Mouse (Mus musculus) kidney, postnatal 10 days (tissue): ENCODE results near the gene Sfxn1.

Experiments used
- DNase-seq: peaks from one replicate; pipeline ENCODE4 v3.0.0; 2021; ENCODE audit warnings: mixed read lengths

Gene Sfxn1

DNA sequence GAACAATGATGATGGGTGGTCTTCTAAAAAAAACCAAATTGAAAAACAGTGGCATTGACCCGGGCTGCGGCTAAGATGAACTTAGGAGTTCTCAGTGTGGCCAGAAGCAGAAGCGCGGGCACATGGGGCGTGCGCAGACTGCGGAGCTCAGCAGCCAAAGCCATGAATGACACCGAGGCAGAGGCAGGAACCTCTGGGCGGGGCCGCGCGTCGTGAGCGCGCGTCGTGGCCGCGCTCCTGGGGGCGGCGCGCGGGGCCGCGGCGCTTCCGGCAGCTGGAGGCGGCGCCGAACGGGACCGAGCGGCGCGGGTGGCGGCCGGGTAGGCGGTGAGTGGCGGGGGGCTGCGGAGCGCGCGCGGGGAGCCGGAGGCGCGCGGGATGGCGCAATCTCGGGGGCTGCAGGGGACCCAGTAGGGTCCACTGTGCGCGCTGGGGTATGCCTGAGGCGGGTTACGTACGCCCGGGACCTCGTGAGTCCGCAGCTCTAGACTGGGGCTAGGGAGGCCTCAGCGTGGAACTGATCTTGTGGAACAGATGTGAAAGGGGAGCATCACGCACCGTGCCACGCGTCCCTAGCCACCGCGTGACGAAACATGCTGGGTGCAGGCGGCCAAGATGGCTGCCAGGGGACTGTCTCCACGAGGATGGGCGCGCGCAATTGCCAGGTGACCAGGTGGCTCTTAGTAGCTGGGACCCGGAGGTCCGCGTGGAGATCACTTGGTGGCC, at the start of gene Sfxn1:
Gene Sfxn1 (plus strand): TSS at position 264 of the 726 bp plus-strand sequence.
- DNase-seq = peak; percentile 83

DNA sequence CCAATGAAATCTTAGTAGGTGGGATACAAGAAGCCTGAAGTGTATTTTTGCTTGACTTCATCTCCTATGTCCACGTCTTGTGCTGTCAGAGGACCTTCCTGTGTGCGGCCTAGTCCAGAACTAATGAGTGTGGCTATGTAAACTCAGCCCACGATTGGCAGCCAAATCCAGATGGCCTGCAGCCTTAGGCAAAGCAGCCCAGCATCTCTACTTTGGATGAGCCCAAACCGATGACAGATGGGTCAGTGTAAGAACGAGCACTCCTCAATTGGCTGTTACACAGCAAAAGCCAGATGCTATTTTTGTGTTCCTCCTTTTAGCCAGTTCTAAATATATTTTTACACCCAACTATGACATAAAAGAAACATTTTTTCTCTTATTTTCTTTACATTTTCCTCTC, 48.4 kb upstream of the Sfxn1 start:
- no peak for DNase-seq

DNA sequence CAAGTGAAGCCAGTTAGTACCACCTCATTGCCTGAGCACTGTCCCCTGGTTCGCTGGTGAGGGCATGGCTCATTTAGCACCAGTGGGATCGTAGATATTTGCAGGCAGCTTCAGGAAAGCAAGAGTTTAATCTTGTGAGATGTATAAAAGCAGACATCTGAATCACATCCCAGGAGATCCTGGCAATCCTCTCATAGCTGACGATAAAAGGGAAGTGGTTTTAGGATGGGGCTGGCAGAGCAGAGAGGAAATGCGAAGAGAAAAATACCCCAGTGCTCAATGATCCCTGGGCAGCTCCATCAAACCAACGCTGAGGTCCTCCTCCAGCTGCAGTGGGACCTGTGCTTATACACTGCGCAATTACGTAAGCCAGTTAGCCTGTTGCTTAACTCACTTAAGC, 44.6 kb upstream of the Sfxn1 start:
- no peak for DNase-seq

DNA sequence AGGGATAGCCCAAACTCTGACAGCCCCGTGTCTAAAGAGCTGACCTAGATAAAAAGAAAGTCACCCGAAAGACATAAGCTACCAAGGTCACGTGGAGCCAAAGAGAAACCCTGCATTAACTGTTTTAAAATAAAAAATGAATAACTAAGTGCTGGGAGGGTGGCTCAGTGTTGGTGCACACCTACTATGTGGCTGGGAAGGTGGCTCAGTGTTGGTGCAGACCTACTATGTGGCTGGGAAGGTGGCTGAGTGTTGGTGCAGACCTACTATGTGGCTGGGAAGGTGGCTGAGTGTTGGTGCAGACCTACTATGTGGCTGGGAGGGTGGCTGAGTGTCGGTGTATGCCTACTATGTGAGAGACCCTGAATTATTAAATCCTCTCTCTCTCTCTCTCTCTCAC, 38.0 kb upstream of the Sfxn1 start:
- DNase-seq = no peak

DNA sequence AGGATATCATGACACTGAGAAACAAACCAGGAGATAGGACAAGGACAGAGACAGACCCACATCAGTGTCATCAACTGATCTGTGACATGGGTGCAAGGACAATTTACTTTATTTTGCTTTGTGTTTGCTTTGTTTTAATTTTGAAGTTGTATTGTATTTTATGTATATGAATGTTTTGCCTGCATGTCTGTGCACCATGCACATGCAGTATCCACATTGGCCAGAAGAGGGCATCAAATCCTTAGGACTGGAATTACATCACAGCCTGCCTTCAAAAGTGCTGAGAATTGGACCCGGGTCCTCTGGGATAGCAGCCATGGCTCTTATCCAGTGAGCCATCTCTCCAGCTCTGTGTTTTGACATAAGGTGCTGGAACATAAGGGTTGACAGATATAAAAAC, 36.1 kb upstream of the Sfxn1 start:
- DNase-seq = peak; percentile 19

DNA sequence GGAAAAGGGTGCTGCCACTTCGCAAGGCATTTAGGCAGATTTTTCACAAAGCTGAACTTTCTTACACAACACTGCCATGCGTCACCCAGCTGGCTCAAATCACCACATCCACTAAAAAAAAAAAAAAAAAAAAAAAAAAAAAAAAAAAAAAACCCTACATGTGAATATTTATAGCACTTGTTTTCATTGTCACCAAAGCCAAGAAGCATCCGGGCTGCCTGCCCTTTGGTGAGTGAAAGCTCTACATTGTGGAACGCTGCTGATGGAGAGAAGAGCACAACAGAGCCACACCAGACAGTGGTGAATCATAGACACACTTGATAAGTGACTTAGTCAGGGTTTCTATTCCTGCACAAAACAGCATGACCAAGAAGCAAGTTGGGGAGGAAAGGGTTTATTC, 33.7 kb upstream of the Sfxn1 start:
- DNase-seq = no peak

DNA sequence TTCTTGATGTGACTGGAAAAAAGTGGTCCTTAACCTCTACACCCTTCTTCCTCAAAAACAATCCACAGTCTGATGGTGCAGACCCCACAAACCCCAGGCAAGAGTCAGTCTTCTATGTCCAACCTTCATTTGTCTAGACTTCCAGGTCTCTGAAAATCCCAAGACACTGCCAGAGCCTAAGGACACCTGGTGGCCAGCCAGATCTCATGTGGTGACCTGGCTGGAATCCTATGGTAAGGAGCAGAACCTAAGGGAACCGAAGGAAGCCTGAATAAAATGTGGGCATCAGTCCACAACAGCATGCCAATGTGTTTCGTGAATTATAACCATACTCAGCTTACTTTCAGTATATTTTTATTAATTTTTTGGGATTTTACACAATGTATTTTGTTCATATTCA, 31.4 kb upstream of the Sfxn1 start:
- DNase-seq = no peak

DNA sequence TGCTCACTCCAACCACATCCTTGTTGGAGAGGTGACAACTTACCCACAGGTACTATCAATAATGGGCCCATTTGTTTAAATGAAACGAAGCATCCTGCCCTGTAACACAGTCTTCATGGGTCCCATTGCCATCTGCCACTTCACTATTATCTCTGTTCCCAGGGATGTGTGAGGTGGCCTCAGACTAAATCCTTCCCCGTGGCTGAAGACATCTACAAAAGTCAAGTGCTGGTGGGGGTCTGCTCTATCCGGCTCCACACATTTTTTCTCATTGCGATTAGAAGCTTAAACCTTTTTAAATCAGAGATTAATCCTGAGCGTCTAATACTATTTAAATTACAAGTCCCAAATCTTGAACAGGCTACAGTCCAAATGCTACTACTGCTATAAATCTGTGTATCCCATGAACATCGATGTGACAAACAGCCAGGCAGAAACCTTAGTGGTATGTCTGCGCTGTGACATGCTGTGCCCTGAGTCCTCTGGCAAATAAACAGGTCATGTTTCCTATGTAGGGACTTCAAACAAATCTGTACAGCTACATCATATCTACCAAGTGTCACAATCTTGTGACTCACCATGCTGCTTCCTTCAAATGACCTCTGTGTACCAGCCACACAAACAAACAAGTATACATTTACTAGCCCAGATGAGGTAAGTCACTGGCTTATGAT, 22.9 kb upstream of the Sfxn1 start:
- no peak for DNase-seq

DNA sequence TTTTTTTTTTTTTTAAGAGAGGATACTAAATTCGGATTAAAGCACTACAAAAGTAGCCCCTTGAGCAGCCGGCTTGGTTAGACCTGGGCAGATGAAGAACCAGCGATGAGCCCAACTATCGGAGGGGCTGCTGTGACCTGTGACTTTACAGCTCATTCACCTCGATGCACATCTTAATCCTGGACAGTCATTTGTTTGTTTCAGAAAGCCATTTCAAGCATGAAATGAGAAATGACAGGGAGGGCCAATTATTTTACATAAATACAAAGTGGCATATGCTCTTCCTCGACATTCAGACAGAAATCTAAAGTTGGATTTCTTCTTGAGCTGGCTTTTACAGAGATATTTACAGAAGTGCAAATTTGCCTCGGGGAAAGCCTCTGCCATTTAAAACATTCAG, 20.0 kb upstream of the Sfxn1 start:
- no peak for DNase-seq

DNA sequence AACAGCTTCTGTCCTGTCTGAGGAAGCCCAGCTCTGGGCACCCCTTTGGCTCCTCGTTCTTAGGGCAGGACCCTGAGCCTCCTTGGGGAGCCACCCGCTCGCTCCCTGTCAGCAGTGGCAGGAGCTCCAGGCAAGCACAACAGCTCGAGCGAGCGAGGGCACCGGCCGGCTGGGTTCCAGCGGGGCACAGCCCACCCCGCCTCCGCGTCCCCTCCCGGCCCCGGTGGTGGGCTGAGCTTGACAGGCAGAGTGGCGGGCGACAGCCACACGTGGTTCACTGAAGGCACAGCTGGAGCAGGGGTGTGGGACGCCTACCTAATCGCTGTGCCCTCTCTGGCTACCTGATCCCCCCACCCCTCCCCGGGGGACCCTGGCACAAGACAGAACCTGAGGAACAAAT, 16.7 kb upstream of the Sfxn1 start:
- DNase-seq = no peak

DNA sequence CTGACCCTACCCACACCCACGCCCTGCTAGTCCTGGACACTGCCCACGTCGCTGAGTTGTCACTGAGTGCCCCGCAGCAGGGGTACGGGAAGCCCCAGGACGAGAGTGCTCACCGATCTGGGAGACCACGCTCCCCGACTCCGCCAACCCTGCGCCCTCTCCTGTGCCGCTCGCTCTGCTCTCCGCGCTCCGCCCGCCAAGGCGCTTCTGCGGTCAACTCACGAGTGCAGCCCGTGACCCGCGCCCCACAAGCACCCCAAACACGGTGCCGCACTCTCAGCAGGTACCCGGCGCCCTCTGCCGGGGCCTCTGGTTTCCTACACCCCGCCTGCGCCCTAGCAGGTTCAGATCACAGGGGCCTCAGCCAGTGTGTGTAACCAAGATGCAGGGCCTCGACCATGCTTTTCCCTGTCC, 16.2 kb upstream of the Sfxn1 start, which contains the start of gene Drd1:
Gene Drd1 (minus strand): TSS at position 258 of the 414 bp plus-strand sequence.
- DNase-seq = peak; percentile 78

DNA sequence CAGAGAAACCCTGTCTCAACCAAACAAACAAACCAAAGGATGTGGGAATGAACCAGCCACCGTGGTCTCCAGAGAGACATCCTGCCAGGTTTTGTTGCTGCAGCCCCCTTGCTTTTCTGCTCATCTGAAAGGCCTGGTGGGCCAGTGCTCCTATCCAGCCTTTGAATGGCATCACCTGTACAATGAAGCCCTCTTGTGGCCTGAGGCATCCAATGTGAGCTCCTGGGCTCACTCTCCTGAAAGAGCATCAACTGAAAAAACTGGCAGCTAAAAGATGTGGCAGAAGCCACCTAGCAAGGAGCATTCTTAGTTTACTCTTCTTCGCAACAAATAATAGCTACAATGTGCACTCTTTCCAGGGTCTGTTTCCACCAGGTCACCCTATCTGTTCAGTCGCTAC, 9.6 kb upstream of the Sfxn1 start:
- DNase-seq = no peak

DNA sequence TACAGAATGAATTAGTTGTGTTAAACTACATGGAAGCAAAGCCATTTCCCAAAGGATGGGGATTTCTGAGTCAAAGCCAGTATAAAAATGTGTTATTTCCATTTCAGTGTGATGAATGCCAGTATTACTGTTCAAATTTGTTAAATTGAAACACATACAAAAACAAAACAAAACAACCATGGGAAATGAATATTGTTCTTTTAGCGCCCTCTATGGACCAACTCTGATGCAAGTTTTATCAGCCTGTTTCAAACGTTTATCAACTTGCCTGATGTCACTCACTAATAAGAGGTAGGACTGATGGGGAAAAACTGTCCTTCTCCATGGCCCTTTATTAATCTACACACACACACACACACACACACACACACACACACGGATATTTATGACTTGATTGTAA, 8.4 kb upstream of the Sfxn1 start:
- no peak for DNase-seq

DNA sequence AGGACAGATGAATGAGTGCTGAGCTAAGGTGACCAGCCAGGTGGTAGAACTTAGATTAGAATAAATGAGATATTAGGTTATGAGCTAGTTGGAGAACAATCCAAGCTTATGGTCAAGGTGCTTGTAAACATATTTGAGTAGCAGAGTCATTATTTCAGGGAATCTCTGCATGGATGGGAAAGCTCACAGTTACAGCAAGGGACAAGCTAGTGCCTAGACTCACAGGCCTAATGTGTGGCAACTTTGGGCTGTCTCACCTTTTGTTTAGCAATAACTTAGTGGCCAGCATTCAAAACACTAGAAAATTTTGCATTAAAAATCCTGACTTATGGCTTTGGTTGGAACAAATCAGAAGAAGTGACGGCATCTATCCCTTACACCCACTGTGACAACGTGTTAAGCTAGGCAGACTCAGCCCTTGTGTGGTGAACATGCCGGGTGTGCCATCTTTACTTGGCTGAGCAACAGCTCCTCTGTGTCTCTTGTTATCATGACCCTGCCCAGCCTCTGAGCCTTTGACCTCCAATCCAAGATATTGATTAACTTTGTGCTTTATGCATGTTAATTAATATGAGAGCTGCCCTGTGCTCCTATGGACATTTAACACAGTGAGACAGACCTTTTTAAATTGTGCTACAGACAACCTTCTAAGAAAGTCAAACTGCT, 5.5 kb upstream of the Sfxn1 start:
- no peak for DNase-seq

DNA sequence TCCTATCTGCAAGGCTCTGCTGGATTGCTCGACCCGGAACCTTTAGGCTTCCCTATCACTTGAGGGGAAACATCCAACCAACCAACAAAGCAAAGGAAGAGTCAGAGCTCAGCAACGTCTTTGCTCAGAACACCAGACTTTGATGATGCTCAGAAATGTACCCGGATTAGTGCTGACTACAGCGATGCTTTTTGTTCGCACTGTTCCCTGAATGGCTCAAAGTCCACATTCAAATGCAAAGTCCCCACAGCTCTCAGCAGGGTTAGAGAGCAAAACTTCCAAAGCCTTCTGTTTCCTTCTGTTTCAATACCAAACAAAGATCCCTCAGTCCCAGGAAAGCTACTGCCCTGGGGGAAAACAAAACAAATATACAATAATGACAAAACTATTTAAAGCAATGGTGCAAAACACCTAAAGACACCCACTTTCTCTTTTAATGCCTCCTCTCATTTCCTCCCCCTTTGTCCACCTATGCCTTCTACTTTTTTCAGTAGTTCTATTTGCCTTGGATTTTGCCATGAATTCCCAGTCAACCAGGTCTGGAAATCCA, 4.0 kb upstream of the Sfxn1 start:
- peak; percentile 17 for DNase-seq

DNA sequence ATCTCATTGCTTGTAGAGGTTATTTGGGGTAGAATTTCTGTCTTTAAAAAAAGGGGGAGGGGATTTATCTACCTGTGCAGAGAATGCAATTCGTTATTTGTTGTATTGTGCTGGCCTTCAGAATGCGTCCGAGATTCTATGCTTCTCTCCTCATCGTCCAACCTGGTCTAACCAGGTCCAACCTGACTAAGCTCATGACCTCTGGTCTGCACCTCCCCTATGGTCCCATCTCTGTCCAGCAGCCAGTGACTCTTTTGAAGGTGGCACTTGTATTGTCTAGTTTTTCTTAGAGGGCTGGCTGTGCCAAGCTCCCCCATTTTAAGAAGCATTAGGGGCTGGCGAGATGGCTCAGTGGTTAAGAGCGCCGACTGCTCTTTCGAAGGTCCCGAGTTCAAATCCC, 658 bp upstream of the Sfxn1 start:
- DNase-seq = no peak

DNA sequence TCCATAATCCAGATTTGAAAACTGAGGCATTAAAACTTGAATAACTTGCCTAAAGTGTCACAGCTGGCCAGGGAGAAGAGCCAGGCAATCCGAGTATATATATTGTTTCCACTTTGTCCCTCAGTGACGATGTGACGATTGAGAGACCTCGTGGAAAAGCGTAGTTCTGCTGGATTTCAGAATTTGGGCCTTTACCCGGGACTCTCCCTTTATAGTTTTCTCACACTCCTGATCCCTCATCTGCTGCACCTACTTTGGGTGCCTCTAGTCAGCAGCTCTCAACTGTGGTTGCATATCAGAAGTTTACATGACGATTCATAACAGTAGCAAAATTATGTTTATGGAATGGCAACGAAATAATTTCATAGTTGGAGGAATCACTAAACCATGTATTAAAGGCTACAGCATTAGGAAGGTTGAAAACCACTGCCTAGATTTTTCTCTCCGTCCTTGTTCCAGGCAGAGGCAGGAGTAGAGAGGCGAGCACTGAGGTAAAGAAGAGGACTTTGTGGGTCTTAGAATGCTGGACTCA, 923 bp downstream of the Sfxn1 start:
- DNase-seq = no peak

DNA sequence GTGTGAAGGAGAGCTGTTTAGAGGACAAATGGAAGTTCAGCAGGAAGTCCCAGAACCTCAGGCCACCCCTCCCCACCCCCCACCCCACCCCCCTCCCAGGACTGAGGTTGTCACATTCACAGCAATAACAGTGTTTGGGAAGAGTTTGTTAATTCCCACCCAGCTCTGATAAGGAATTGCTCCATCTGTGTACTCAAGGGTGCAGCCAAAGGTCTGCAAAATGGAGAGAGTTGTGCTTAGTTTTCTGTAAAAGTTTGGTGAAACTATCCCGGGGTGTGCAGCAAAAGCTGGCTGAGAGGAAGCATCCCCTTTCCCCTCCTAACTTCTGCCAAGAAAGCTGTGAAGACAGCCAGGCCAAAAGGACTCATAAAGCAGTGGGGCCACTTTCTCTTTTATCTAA, 1.4 kb downstream of the Sfxn1 start:
- DNase-seq = peak; percentile 24

DNA sequence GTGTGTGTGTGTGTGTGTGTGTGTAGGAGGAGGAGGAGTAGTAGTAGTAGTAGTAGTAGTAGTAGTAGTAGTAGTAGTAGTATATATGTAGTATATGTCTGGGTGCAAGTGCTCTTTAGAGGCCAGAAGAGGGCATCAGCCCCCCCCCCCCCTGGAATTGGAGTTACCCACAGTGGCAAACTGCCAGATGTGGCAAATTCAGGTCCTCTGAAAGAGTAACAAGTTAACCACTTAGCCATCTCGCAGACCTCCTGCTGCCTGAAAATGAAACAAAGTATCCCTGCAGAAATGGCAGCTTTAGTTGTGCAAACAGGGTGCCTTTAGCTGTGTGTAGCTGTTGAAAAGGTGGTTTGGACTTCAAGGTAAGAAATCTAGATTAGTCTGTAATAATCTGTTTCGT, 1.8 kb downstream of the Sfxn1 start:
- DNase-seq = peak; percentile 63

DNA sequence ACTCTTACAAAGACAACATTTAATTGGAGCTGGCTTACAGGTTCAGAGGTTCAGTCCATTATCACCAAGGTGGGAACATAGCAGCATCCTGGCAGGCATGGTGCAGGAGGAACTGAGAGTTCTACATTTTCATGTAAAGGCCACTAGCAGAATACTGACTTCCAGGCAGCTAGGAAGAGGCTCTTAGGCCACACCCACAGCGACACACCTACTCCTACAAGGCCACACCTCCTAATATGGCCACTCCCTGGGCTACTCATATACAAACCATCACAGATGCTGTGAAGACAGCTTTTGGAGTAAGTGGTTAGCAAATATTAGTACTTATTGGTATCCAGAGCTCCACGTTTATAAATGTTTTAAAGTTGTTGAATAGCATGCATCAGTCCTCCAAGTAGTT, 3.7 kb downstream of the Sfxn1 start:
- no peak for DNase-seq

DNA sequence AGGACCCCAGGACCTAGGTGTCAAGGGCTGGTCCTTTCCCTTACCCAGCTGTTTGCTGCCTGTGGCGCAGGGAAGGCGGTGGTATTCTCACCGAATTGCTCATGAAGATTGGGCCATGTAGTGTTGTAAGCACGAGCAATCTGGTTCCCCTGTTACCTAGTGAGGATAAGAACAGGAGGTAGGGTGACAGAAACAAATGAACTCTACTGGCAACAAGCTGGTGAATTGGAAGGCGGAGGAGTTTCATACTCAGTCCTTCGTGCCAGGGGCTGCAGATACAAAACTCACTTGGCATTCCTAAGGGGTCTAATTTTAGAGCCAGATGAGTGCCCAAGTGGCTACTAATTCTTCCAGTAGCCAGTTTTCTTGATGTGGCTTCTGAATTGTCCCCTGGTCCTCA, 4.4 kb downstream of the Sfxn1 start:
- no peak for DNase-seq

DNA sequence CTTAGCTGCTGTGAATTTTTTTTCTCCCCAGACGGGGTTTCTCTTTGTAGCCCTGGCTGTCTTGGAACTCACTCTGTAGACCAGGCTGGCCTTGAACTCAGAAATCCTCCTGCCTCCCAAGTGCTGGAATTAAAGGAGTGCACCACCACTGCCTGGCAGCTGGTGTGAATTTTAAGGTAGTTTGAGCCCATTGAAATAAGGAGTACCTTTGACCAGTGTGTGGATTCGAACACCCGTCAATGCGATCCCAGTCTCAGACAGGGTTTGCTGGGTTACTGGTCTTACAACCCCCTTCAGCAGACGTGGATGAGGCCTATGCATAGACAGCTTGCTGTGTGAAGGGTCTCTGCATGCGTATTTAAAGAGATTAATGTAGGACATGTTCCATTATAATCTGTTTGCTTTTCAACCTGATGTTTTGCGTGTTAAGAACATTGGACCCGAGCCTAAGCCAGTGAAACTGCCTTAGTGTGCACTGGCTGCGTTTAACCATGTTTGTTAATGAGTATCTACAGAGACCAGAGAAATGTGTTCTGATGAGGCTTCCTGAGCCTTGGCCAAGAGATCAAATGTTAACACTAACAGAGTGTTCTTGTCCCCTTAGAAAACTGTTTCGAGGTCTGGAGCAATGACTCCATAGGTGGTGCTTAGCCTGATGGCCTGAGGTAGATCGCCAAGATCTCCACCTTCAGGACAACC, 5.2 kb downstream of the Sfxn1 start:
- DNase-seq = peak; percentile 31
